In the genomic region with DNA sequence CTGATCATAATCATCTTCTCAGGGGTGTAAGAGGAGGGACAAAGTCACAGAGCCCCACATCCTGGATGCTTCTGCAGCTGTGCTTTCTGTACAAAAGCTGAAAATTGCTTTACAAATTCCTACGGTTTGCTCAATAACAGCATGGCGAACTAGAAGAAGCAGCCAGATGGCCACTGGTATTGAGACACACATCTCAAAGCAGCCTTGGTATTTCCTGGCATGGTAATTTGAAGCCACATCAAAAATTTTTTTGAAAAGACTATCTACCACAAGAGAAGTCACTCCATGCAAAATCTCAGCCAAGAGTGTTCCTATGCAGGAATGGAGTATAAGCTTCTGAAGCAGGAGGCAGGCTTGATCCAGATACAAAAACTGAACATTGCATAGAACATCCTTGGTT, we compare ENCODE assay signal across 22 mouse cellular contexts. TPM values are rescaled to one million over a fixed set of nuclear protein-coding genes. Genes with fewer than 3 reads are reported as not detected.
A peak's percentile ranks its signal among the peaks of the same experiment; 100 is the strongest.
DNase-seq lines count a peak whose midpoint lies in the region; ATAC-seq and TF ChIP-seq lines count a peak whose summit lies in the region.
"Had no signal": no experiment of that assay in that cellular context is flagged by ENCODE, and none has a peak within 500 bp of the region (broad histone marks: within the 10 kb centered on the region; RNA-seq: fewer than 3 reads in every experiment).

No protein-coding gene starts in this region.

- no peak overlapping the region for H3K9ac ChIP-seq in embryonic facial prominence, embryonic 15.5 days
- H3K9ac ChIP-seq in intestine, postnatal 0 days (ENCODE audit: low read depth, low read length): no peak overlapping the region
- H3K9ac ChIP-seq: embryonic facial prominence, embryonic 13.5 days; forebrain, embryonic 13.5 days; forebrain, embryonic 15.5 days; forebrain, postnatal 0 days had no signal

- H3K36me3 ChIP-seq in embryonic facial prominence, embryonic 15.5 days: no peaks in the 10 kb centered on the region
- H3K36me3 ChIP-seq in embryonic facial prominence, embryonic 10.5 days (replicated peaks): no peaks in the 10 kb centered on the region
- H3K36me3 ChIP-seq in intestine, postnatal 0 days (ENCODE audit: control insufficient read depth, insufficient read depth): no peaks in the 10 kb centered on the region
- H3K36me3 ChIP-seq: embryonic facial prominence, embryonic 13.5 days; forebrain, embryonic 15.5 days; G1E had no signal

- no peak for ATAC-seq in embryonic facial prominence, embryonic 15.5 days (ENCODE audit: insufficient number of reproducible peaks, low FRiP score, low TSS enrichment, low read depth)
- ATAC-seq in intestine, postnatal 0 days: no peak
- ATAC-seq: CD4-positive, CD25-positive, alpha-beta regulatory T cell, adult 4 months; forebrain, embryonic 13.5 days; forebrain, embryonic 15.5 days; forebrain, postnatal 0 days had no signal

- DNase-seq in embryonic facial prominence, embryonic 10.5 days (ENCODE audit: low spot score): no peak
- peak; percentile 66 for DNase-seq in heart, adult 11 months
- DNase-seq in heart, postnatal 10 days: no peak
- peak; percentile 4 for DNase-seq in Muller cell, postnatal 12 days (ENCODE audit: inconsistent ontology term)
- DNase-seq: adrenal gland, adult 2 months; adrenal gland, postnatal 10 days; adrenal gland, postnatal 25 days; B cell, adult 2 months; cerebellum, adult 11-12 months; cerebellum, adult 9-10 months; forebrain, postnatal 0 days had no signal

- H3K27ac ChIP-seq in embryonic facial prominence, embryonic 15.5 days (replicated peaks): 0 out of 2 replicates have a peak overlapping the region, but pooled peaks have one; percentile 7
- H3K27ac ChIP-seq in embryonic facial prominence, embryonic 10.5 days (replicated peaks): no peak overlapping the region
- H3K27ac ChIP-seq in intestine, postnatal 0 days (ENCODE audit: low read depth, low read length): no peak overlapping the region
- H3K27ac ChIP-seq: embryonic facial prominence, embryonic 13.5 days; forebrain, embryonic 13.5 days; forebrain, embryonic 15.5 days had no signal

- intact Hi-C loops in heart, postnatal 10 days (cut with DNase I): no loop called here

- H3K9me3 ChIP-seq in embryonic facial prominence, embryonic 15.5 days (replicated peaks): no peaks in the 10 kb centered on the region
- no peaks in the 10 kb centered on the region for H3K9me3 ChIP-seq in embryonic facial prominence, embryonic 10.5 days
- no peaks in the 10 kb centered on the region for H3K9me3 ChIP-seq in intestine, postnatal 0 days (ENCODE audit: control insufficient read depth)
- H3K9me3 ChIP-seq: embryonic facial prominence, embryonic 13.5 days; forebrain, embryonic 13.5 days; forebrain, embryonic 15.5 days had no signal

- H3K4me2 ChIP-seq in embryonic facial prominence, embryonic 15.5 days (replicated peaks): no peak overlapping the region
- H3K4me2 ChIP-seq in intestine, postnatal 0 days (replicated peaks; ENCODE audit: low read depth): no peak overlapping the region
- H3K4me2 ChIP-seq: embryonic facial prominence, embryonic 13.5 days; forebrain, embryonic 13.5 days; forebrain, embryonic 15.5 days had no signal

- TF ChIP-seq CTCF in intestine, postnatal 0 days (IDR thresholded peaks at IDR 0.05; ENCODE audit: low read depth): no peak

- 47% methylated on average over 2 of the region's 2 CpGs for WGBS in embryonic facial prominence, embryonic 15.5 days
- 84% methylated on average over 2 of the region's 2 CpGs for WGBS in embryonic facial prominence, embryonic 10.5 days
- WGBS in intestine, postnatal 0 days: 81% methylated on average over 2 of the region's 2 CpGs

- H3K4me3 ChIP-seq in embryonic facial prominence, embryonic 15.5 days (replicated peaks): no peak overlapping the region
- no peak overlapping the region for H3K4me3 ChIP-seq in embryonic facial prominence, embryonic 10.5 days
- no peak overlapping the region for H3K4me3 ChIP-seq in intestine, postnatal 0 days (ENCODE audit: low read depth, low read length)
- H3K4me3 ChIP-seq: embryonic facial prominence, embryonic 13.5 days; forebrain, embryonic 13.5 days; forebrain, embryonic 15.5 days had no signal

- H3K4me1 ChIP-seq in embryonic facial prominence, embryonic 15.5 days: no peaks in the 10 kb centered on the region
- no peaks in the 10 kb centered on the region for H3K4me1 ChIP-seq in embryonic facial prominence, embryonic 10.5 days
- H3K4me1 ChIP-seq in intestine, postnatal 0 days (replicated peaks; ENCODE audit: control insufficient read depth, insufficient read depth, low read length): no peaks in the 10 kb centered on the region
- H3K4me1 ChIP-seq: forebrain, embryonic 13.5 days; forebrain, embryonic 15.5 days had no signal

- H3K27me3 ChIP-seq in embryonic facial prominence, embryonic 15.5 days: no peaks in the 10 kb centered on the region
- H3K27me3 ChIP-seq in embryonic facial prominence, embryonic 10.5 days (replicated peaks; ENCODE audit: low read depth, poor library complexity, severe bottlenecking): no peaks in the 10 kb centered on the region
- no peaks in the 10 kb centered on the region for H3K27me3 ChIP-seq in intestine, postnatal 0 days (replicated peaks; ENCODE audit: control insufficient read depth, insufficient read depth, low read length)
- H3K27me3 ChIP-seq: CH12.LX; embryonic facial prominence, embryonic 13.5 days; forebrain, embryonic 13.5 days; forebrain, embryonic 15.5 days had no signal

RNA-seq across cellular contexts. Expression of gene Tpo, which starts 45.1 kb away (rescaled TPM):
- polyA plus RNA-seq in embryonic facial prominence, embryonic 15.5 days (2015; fragmentation: Nextera tagmentation; extraction: Ambion mirVana): 0.08 TPM in 1 of 2 replicates, not detected in the other
- polyA plus RNA-seq in embryonic facial prominence, embryonic 10.5 days (2016; fragmentation: Nextera tagmentation; extraction: Ambion mirVana): not detected in 2 replicates
- total RNA-seq in heart, postnatal 10 days (2021): not detected
- polyA plus RNA-seq in intestine, postnatal 0 days (2015; fragmentation: Nextera tagmentation; extraction: Ambion mirVana): not detected in 2 replicates
- total RNA-seq: adrenal gland, adult 2 months; adrenal gland, postnatal 10 days; adrenal gland, postnatal 25 days; adrenal gland, postnatal 4 days; CH12.LX; forebrain, postnatal 0 days had no signal
- polyA plus RNA-seq: CD4-positive, CD25-positive, alpha-beta regulatory T cell, adult 4 months; embryonic facial prominence, embryonic 11.5 days; embryonic facial prominence, embryonic 13.5 days; forebrain, embryonic 11.5 days; forebrain, embryonic 13.5 days; G1E had no signal

Comparison
In these comparisons a context has a peak if more than half of its experiments do, and no peak if none do; other contexts are left out.
1. DNase-seq: peak in heart, adult 11 months (single experiment) and Muller cell, postnatal 12 days (single experiment); none in embryonic facial prominence, embryonic 10.5 days (single experiment) and heart, postnatal 10 days (0 of 2).